Mouse (Mus musculus) C2C12 (cell line): ENCODE results near the gene Pfdn4. TPM values are rescaled to one million over a fixed set of nuclear protein-coding genes. Genes with fewer than 3 reads are reported as not detected.

Source experiments
- H3K27me3 ChIP-seq: one replicate; pipeline ENCODE4 v1.6.1; 2011; ENCODE audit not compliant: control insufficient read depth, insufficient read depth, insufficient read length
- H3K36me3 ChIP-seq: one replicate; pipeline ENCODE4 v1.6.1; 2011; ENCODE audit not compliant: control insufficient read depth, insufficient read depth
- H3K4me3 ChIP-seq: one replicate; pipeline ENCODE4 v1.5.1; 2011; ENCODE audit warnings: mild to moderate bottlenecking, control low read depth; ENCODE audit not compliant: poor library complexity, insufficient read depth, severe bottlenecking
- H3K79me2 ChIP-seq: one replicate; pipeline ENCODE4 v1.6.1; 2011; ENCODE audit not compliant: control insufficient read depth, insufficient read depth
- H3K79me3 ChIP-seq: one replicate; pipeline ENCODE4 v1.6.1; 2011; ENCODE audit warnings: low read depth, control low read depth
- H3ac ChIP-seq: one replicate; pipeline ENCODE3; 2011; ENCODE audit warnings: low read depth; ENCODE audit not compliant: control insufficient read depth, insufficient read length
- CEBPB ChIP-seq: IDR thresholded peaks from one replicate; pipeline ENCODE4 v1.6.1; 2011; ENCODE audit warnings: low read depth, mild to moderate bottlenecking, control low read depth, moderate library complexity
- CTCF ChIP-seq: IDR thresholded peaks from one replicate; pipeline ENCODE4 v1.5.1; 2011; ENCODE audit not compliant: control insufficient read depth, insufficient read depth, insufficient read length
- FOSL1 ChIP-seq: IDR thresholded peaks from one replicate; pipeline ENCODE4 v1.8.0; 2011; ENCODE audit warnings: mild to moderate bottlenecking, low read length; ENCODE audit not compliant: poor library complexity, insufficient read depth, severe bottlenecking
- MAX ChIP-seq: IDR thresholded peaks from one replicate; pipeline ENCODE4 v1.6.1; 2011; ENCODE audit warnings: mild to moderate bottlenecking, control low read depth
- MYOD1 ChIP-seq: IDR thresholded peaks from one replicate; pipeline ENCODE4 v1.6.1; 2011; ENCODE audit warnings: low read depth; ENCODE audit not compliant: control insufficient read depth, insufficient read length
- MYOG ChIP-seq: IDR thresholded peaks from one replicate; pipeline ENCODE4 v1.6.1; 2011; ENCODE audit not compliant: control insufficient read depth, insufficient read length; ENCODE audit errors: extremely low read depth
- USF1 ChIP-seq: IDR thresholded peaks from one replicate; pipeline ENCODE4 v1.6.1; 2011; ENCODE audit warnings: low read depth, mild to moderate bottlenecking, control low read depth, moderate library complexity
- polyA plus RNA-seq: library from polyadenylated mRNA; unstranded; fragments of >200 nt; fragmentation: generic; extraction: Trizol; gene quantifications from one replicate; pipeline ENCODE4 v1.2.1, GENCODE M21; 2012; ENCODE audit warnings: missing spikeins

Gene Pfdn4
- polyA plus RNA-seq, 1 experiment, result 42.9 TPM

- no peak overlapping the region for H3K4me3 ChIP-seq
- H3K79me2 ChIP-seq, result no peaks in the 10 kb centered on the region
- H3K79me3 ChIP-seq, result no peaks in the 10 kb centered on the region
- no peak overlapping the region for H3ac ChIP-seq
- no peaks in the 10 kb centered on the region for H3K27me3 ChIP-seq
- H3K36me3 ChIP-seq, result no peaks in the 10 kb centered on the region
- TF ChIP-seq CEBPB (no peak), MYOD1 (no peak), FOSL1 (no peak), MAX (no peak), MYOG (no peak), USF1 (no peak), CTCF (no peak)
These were observed 38.6 kb downstream of the Pfdn4 start for GRCm38 (mm10) chr2:170534803-170535174.

GRCm38 (mm10) chr2:170535841-170536240 is 39.6 kb downstream of the Pfdn4 start:
- no peaks in the 10 kb centered on the region for H3K36me3 ChIP-seq
- peaks cover 3% of the 10 kb centered on the region for H3K27me3 ChIP-seq
- no peaks in the 10 kb centered on the region for H3K79me2 ChIP-seq
- no peak overlapping the region for H3ac ChIP-seq
- no peaks in the 10 kb centered on the region for H3K79me3 ChIP-seq
- H3K4me3 ChIP-seq, result no peak overlapping the region
- TF ChIP-seq MYOG (no peak), FOSL1 (no peak), USF1 (no peak), CEBPB (no peak), MYOD1 (no peak), CTCF (no peak), MAX (no peak)

- Histone ChIP-seq H3K79me3 (no peaks in the 10 kb centered on the region), H3ac (no peak overlapping the region), H3K79me2 (no peaks in the 10 kb centered on the region), H3K4me3 (no peak overlapping the region), H3K27me3 (peaks cover 3% of the 10 kb centered on the region), H3K36me3 (no peaks in the 10 kb centered on the region)
- no peak for TF ChIP-seq USF1
- TF ChIP-seq CEBPB, result no peak
- no peak for TF ChIP-seq MAX
- no peak for TF ChIP-seq CTCF
- no peak for TF ChIP-seq MYOG
- no peak for TF ChIP-seq FOSL1
- no peak for TF ChIP-seq MYOD1
These were observed 43.0 kb downstream of the Pfdn4 start for GRCm38 (mm10) chr2:170539211-170539610.

GRCm38 (mm10) chr2:170543625-170544024 is 47.4 kb downstream of the Pfdn4 start:
- Histone ChIP-seq H3K4me3 (no peak overlapping the region), H3K79me2 (no peaks in the 10 kb centered on the region), H3K36me3 (no peaks in the 10 kb centered on the region), H3K27me3 (peaks cover 7% of the 10 kb centered on the region), H3ac (no peak overlapping the region), H3K79me3 (no peaks in the 10 kb centered on the region)
- no peak for TF ChIP-seq FOSL1
- no peak for TF ChIP-seq USF1
- no peak for TF ChIP-seq MAX
- no peak for TF ChIP-seq CEBPB
- no peak for TF ChIP-seq MYOG
- TF ChIP-seq MYOD1, result no peak

DNA sequence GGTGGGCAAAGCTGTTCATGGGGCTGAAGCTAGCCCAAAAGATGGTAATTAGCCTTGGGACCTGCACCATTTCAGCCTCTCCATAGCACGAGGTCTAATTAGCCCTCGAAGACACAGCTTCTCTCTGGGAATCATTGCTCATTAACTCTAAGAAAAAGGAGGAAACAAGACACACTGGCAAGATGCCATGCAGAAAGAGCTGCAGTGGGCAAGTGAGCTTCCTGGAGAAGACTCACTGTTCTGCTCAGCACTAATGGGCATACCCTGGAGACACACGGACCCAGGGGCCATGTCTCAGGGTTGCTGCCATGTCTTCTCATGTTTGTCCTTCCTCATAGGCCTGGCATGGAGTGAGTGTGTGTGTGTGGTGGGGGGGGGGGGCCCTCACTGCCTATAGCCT is 47.9 kb downstream of the Pfdn4 start:
- peaks cover 7% of the 10 kb centered on the region for H3K27me3 ChIP-seq
- H3ac ChIP-seq, result no peak overlapping the region
- H3K36me3 ChIP-seq, result no peaks in the 10 kb centered on the region
- H3K79me2 ChIP-seq, result no peaks in the 10 kb centered on the region
- no peak for TF ChIP-seq MYOG
- TF ChIP-seq CTCF, result no peak
- no peak for TF ChIP-seq FOSL1
- TF ChIP-seq USF1, result no peak
- TF ChIP-seq CEBPB, result no peak
- no peak for TF ChIP-seq MYOD1
- no peak for TF ChIP-seq MAX
- no peaks in the 10 kb centered on the region for H3K79me3 ChIP-seq
- H3K4me3 ChIP-seq, result no peak overlapping the region

- peaks cover 7% of the 10 kb centered on the region for H3K27me3 ChIP-seq
- TF ChIP-seq MYOD1 (no peak), CEBPB (no peak), USF1 (no peak), MAX (no peak)
These were observed 48.7 kb downstream of the Pfdn4 start for GRCm38 (mm10) chr2:170544950-170545349.

More at GRCm38 (mm10) chr2:170544950-170545349, 48.7 kb downstream of the Pfdn4 start:
- Histone ChIP-seq H3K4me3 (no peak overlapping the region), H3K79me3 (no peaks in the 10 kb centered on the region), H3K36me3 (no peaks in the 10 kb centered on the region), H3ac (no peak overlapping the region), H3K79me2 (no peaks in the 10 kb centered on the region)
